Mouse (Mus musculus) embryonic facial prominence, embryonic 14.5 days (tissue): Measurements from ENCODE around the gene Retreg1. TPM values are rescaled to one million over a fixed set of nuclear protein-coding genes. Genes with fewer than 3 reads are reported as not detected.

Experiments
- ATAC-seq: fragments of 200-750 bp; cut with Nextera tagmentation; 2 replicates; pipeline ENCODE4 v1.8.0; 2017; ENCODE audit warnings: low read depth, moderate number of reproducible peaks, moderate TSS enrichment
- DNase-seq: peaks from one replicate; pipeline ENCODE4 v3.0.0-alpha.2; 2015; ENCODE audit warnings: low spot score
- H3K27ac ChIP-seq: fragments of 300-500 bp; sonication (generic); replicated peaks from 2 replicates; pipeline ENCODE4 v1.5.1; 2014; ENCODE audit warnings: low read depth, mild to moderate bottlenecking, low read length, moderate library complexity
- H3K27me3 ChIP-seq: fragments of 300-500 bp; sonication (generic); replicated peaks from 2 replicates; pipeline ENCODE4 v1.6.1; 2014; ENCODE audit warnings: low read length; ENCODE audit not compliant: control insufficient read depth, insufficient read depth
- H3K36me3 ChIP-seq: fragments of 300-500 bp; sonication (generic); 2 replicates; pipeline ENCODE4 v1.6.1; 2014; ENCODE audit warnings: low read length, mixed read lengths; ENCODE audit not compliant: control insufficient read depth, insufficient read depth
- H3K4me1 ChIP-seq: fragments of 300-500 bp; sonication (generic); 2 replicates; pipeline ENCODE4 v1.6.1; 2014; ENCODE audit warnings: antibody characterized with exemption, low read length; ENCODE audit not compliant: control insufficient read depth, insufficient read depth
- H3K4me2 ChIP-seq: fragments of 300-500 bp; sonication (generic); 2 replicates; pipeline ENCODE4 v1.6.1; 2014; ENCODE audit warnings: low read depth, mild to moderate bottlenecking, low read length, moderate library complexity, mixed read lengths
- H3K4me3 ChIP-seq: fragments of 300-500 bp; sonication (generic); 2 replicates; pipeline ENCODE4 v1.5.1; 2014; ENCODE audit warnings: low read depth, mild to moderate bottlenecking, low read length
- H3K9ac ChIP-seq: fragments of 300-500 bp; sonication (generic); 2 replicates; pipeline ENCODE4 v1.6.1; 2014; ENCODE audit warnings: low read depth, mild to moderate bottlenecking, low read length, moderate library complexity, mixed read lengths
- H3K9me3 ChIP-seq: fragments of 300-500 bp; sonication (generic); 2 replicates; pipeline ENCODE4 v1.6.1; 2016; ENCODE audit warnings: low read length; ENCODE audit not compliant: control insufficient read depth
- WGBS: fragments of 180-500 bp; shearing (Covaris S2); extraction: QIAGEN DNeasy Blood & Tissue Kit; methylation state at CpG from one replicate; pipeline ENCODE4 v1.1.7; 2014; 5-methylcytosine and 5-hydroxymethylcytosine counted together
- polyA plus RNA-seq: library from polyadenylated mRNA; unstranded; fragments of >200 nt; fragmentation: Nextera tagmentation; extraction: Ambion mirVana; gene quantifications from 2 replicates; pipeline ENCODE4 v1.2.1, GENCODE M21; 2014

Retreg1 gene
- polyA plus RNA-seq, 1 experiment from 2014 or later: 16.5 TPM

- Histone ChIP-seq H3K4me2 (no peak overlapping the region), H3K36me3 (no peaks in the 10 kb centered on the region), H3K4me3 (no peak overlapping the region), H3K9me3 (no peaks in the 10 kb centered on the region), H3K27ac (no peak overlapping the region), H3K4me1 (peaks cover 1% of the 10 kb centered on the region; the same call in 1 of the 2 replicates), H3K27me3 (no peaks in the 10 kb centered on the region), H3K9ac (no peak overlapping the region)
- WGBS: 87% methylated on average over 6 of the region's 6 CpGs
- ATAC-seq: no peak
- DNase-seq: no peak
Observed at GRCm38 (mm10) chr15:25920886-25921285, 77.9 kb downstream of the Retreg1 start.

- H3K9me3 ChIP-seq: no peaks in the 10 kb centered on the region
- no peak overlapping the region for H3K4me2 ChIP-seq
- no peaks in the 10 kb centered on the region for H3K27me3 ChIP-seq
- H3K4me3 ChIP-seq: no peak overlapping the region
- no peak overlapping the region for H3K27ac ChIP-seq
- WGBS: 76% methylated on average over 2 of the region's 2 CpGs
- no peak overlapping the region for H3K9ac ChIP-seq
- ATAC-seq (no peak), DNase-seq (no peak)
- no peaks in the 10 kb centered on the region for H3K4me1 ChIP-seq
- no peaks in the 10 kb centered on the region for H3K36me3 ChIP-seq
Observed at GRCm38 (mm10) chr15:25922007-25922406, 79.0 kb downstream of the Retreg1 start.

GRCm38 (mm10) chr15:25923916-25924315, 80.9 kb downstream of the Retreg1 start:
- H3K4me2 ChIP-seq: no peak overlapping the region
- no peak overlapping the region for H3K4me3 ChIP-seq
- no peak for ATAC-seq
- no peaks in the 10 kb centered on the region for H3K4me1 ChIP-seq
- H3K9me3 ChIP-seq: no peaks in the 10 kb centered on the region
- H3K27ac ChIP-seq: no peak overlapping the region
- 79% methylated on average over 8 of the region's 8 CpGs for WGBS
- no peak for DNase-seq
- no peak overlapping the region for H3K9ac ChIP-seq
- H3K27me3 ChIP-seq: no peaks in the 10 kb centered on the region
- H3K36me3 ChIP-seq: no peaks in the 10 kb centered on the region

- ATAC-seq: no peak
- 97% methylated on average over 4 of the region's 4 CpGs for WGBS
- Histone ChIP-seq H3K36me3 (no peaks in the 10 kb centered on the region), H3K4me3 (no peak overlapping the region), H3K4me2 (no peak overlapping the region), H3K9ac (no peak overlapping the region), H3K27ac (no peak overlapping the region), H3K9me3 (no peaks in the 10 kb centered on the region), H3K27me3 (no peaks in the 10 kb centered on the region), H3K4me1 (no peaks in the 10 kb centered on the region)
- no peak for DNase-seq
Observed at GRCm38 (mm10) chr15:25926171-25926570, 83.2 kb downstream of the Retreg1 start.

- no peak overlapping the region for H3K9ac ChIP-seq
- WGBS: 91% methylated on average over 14 of the region's 14 CpGs
Observed at GRCm38 (mm10) chr15:25927106-25927505, 84.1 kb downstream of the Retreg1 start.

GRCm38 (mm10) chr15:25928001-25928400, 85.0 kb downstream of the Retreg1 start:
- Histone ChIP-seq H3K9ac (no peak overlapping the region), H3K36me3 (no peaks in the 10 kb centered on the region), H3K27me3 (no peaks in the 10 kb centered on the region), H3K4me3 (no peak overlapping the region), H3K27ac (no peak overlapping the region), H3K4me1 (peaks cover 3% of the 10 kb centered on the region; the same call in 1 of the 2 replicates), H3K9me3 (no peaks in the 10 kb centered on the region), H3K4me2 (no peak overlapping the region)
- ATAC-seq (no peak), DNase-seq (no peak)
- WGBS: 86% methylated on average over 8 of the region's 8 CpGs

More at GRCm38 (mm10) chr15:25927106-25927505, 84.1 kb downstream of the Retreg1 start:
- Histone ChIP-seq H3K4me3 (no peak overlapping the region), H3K36me3 (no peaks in the 10 kb centered on the region), H3K9me3 (no peaks in the 10 kb centered on the region), H3K27me3 (no peaks in the 10 kb centered on the region), H3K27ac (no peak overlapping the region), H3K4me1 (no peaks in the 10 kb centered on the region), H3K4me2 (no peak overlapping the region)
- no peak for DNase-seq
- ATAC-seq: no peak

GRCm38 (mm10) chr15:25928831-25929230, 85.9 kb downstream of the Retreg1 start:
- Histone ChIP-seq H3K27me3 (no peaks in the 10 kb centered on the region), H3K36me3 (no peaks in the 10 kb centered on the region), H3K9ac (no peak overlapping the region), H3K9me3 (no peaks in the 10 kb centered on the region), H3K27ac (no peak overlapping the region), H3K4me1 (peaks cover 11% of the 10 kb centered on the region; the same call in 1 of the 2 replicates), H3K4me3 (no peak overlapping the region), H3K4me2 (no peak overlapping the region)
- 64% methylated on average over 5 of the region's 5 CpGs for WGBS
- ATAC-seq (no peak), DNase-seq (no peak)

- H3K4me2 ChIP-seq: no peak overlapping the region
Observed at GRCm38 (mm10) chr15:25929518-25929917, 86.5 kb downstream of the Retreg1 start.

GRCm38 (mm10) chr15:25929936-25930335, 87.0 kb downstream of the Retreg1 start:
- DNase-seq (no peak), ATAC-seq (no peak)
- 61% methylated on average over 10 of the region's 10 CpGs for WGBS
- no peaks in the 10 kb centered on the region for H3K9me3 ChIP-seq
- H3K36me3 ChIP-seq: no peaks in the 10 kb centered on the region
- no peak overlapping the region for H3K27ac ChIP-seq
- H3K4me2 ChIP-seq: no peak overlapping the region
- no peaks in the 10 kb centered on the region for H3K27me3 ChIP-seq
- H3K4me1 ChIP-seq: peaks cover 13% of the 10 kb centered on the region; the same call in 1 of the 2 replicates
- H3K9ac ChIP-seq: no peak overlapping the region
- H3K4me3 ChIP-seq: no peak overlapping the region

More at GRCm38 (mm10) chr15:25929518-25929917, 86.5 kb downstream of the Retreg1 start:
- DNase-seq (no peak), ATAC-seq (no peak)
- Histone ChIP-seq H3K4me3 (no peak overlapping the region), H3K36me3 (no peaks in the 10 kb centered on the region), H3K9ac (no peak overlapping the region), H3K27ac (no peak overlapping the region), H3K27me3 (no peaks in the 10 kb centered on the region), H3K9me3 (no peaks in the 10 kb centered on the region), H3K4me1 (peaks cover 13% of the 10 kb centered on the region; the same call in 1 of the 2 replicates)
- WGBS: 64% methylated on average over 11 of the region's 11 CpGs
